Mouse (Mus musculus) heart, postnatal 10 days (tissue): ENCODE results near the gene Chst14. TPM values are rescaled to one million over a fixed set of nuclear protein-coding genes. Genes with fewer than 3 reads are reported as not detected.
A peak's percentile ranks its signal among the peaks of the same experiment; 100 is the strongest.

Experiments used
- DNase-seq, 2 experiments: peaks; one replicate each; pipeline ENCODE4 v3.0.0; 2021
- intact Hi-C: fragments of 180-260 bp; cut with DNase I; formaldehyde crosslinking; loops from one replicate; pipeline ENCODE4 v1.15.1; 2025
- total RNA-seq, 2 experiments: library from RNA; stranded (reverse); gene quantifications; 2 replicates each; pipeline ENCODE4 v1.2.3; 2021

The Chst14 gene
- total RNA-seq, 2 experiments from 2014 or later: 14.1 to 14.5 TPM

DNA sequence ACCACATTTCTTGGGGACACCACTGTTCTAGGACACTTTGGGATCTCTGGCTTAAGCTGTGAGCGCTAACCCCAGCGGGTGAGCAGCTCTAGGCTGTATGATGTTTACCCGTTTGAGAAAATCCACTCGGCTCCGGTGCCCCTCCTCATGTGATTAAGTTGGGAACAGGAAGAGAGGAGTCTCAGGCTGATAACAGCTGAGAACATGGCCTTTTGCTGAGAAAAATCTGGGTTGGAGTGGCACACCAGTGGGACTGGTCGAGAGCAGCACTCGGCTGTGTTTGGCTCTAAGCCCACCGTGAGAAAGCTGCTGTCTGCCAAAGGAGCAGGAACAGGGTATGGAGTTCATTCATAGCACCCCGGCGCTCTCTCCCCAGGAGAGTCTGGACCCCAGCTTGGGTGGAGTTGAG is 23.0 kb upstream of the Chst14 start:
- intact Hi-C loops: loop anchor here (2.0 kb wide), 1 partner anchor 71 kb away; no protein-coding TSS in a partner anchor
- DNase-seq: peak in 1 of 2 experiments; percentile 57

DNA sequence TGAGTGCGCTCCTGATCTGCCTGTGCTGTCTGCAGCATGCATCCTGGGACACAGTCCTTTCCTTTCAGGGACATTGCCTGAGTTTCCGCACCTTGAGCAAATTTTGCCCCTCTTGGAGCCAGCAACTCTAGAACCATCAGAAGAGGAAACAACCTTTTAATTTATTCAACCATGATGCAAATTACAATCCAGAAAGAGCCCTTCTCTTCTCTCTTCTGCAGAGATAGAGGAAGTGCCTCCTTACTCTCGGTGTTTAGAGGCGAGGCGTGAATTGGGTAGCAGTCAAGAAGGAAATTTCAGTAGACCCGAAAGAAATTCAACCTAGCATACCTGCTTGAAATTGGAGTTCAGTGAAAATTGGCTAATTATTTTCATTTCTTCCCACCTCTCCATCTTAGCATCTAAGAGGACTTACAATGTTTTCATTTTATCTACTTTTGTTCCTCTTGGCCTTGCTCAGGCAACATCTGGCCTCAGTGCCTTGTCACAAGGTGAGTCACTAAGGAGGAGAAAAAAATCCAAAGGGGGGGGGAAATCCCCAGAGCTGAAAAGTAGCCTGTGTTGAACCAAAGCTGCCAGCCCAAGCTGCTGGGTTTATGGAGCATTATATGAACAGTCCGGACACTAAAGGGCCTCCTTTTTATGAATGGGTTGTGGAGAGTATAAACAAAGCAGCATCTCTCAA is 20.7 kb upstream of the Chst14 start:
- intact Hi-C loops: loop anchor here (2.0 kb wide), 1 partner anchor 21 kb away; the partner anchor contains the start of gene Chst14
- no peak for DNase-seq

DNA sequence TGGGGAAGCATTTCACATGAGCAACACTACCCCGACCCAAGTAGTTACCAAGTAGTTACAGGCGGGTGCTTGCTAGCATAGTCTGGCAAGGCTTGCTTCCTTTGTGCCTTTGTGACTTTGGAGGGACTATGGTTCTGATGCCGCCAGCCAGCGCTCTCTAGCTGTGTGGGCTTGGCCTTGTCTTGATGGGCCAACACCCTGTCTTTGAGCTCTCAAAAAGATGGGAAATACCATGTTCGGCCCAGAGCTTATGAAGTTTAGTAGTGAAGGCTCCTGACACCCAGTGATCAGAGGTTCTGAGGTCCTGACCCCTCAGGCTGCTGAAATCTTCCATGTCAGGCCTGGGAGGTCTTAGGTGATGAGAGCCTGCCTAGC is 20.2 kb upstream of the Chst14 start:
- intact Hi-C loops: loop anchor here (2.0 kb wide), 1 partner anchor 21 kb away; the partner anchor contains the start of gene Chst14
- no peak for DNase-seq

DNA sequence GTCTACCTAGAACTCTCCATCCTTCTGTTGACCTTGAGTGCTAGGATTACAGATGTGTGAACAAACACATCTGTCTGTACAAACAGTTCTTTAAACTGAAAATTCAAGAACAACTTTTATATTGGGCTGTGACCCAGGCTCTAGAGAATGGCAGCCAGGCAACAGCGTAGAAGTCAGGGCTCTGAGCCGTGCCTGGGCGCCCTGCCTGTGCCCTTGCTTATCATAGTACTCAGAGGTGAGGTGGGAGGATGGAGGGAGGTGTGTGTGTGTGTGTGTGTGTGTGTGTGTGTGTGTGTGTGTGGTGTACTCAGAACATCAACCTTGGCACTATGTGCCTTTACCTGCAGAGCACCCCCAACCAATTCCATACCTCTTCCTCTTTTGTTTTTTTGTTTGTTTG is 18.5 kb upstream of the Chst14 start:
- peak; percentile 51 to 59 for DNase-seq
- intact Hi-C loops: loop anchor here (2.0 kb wide), 1 partner anchor 19 kb away; the partner anchor contains the start of gene Chst14

DNA sequence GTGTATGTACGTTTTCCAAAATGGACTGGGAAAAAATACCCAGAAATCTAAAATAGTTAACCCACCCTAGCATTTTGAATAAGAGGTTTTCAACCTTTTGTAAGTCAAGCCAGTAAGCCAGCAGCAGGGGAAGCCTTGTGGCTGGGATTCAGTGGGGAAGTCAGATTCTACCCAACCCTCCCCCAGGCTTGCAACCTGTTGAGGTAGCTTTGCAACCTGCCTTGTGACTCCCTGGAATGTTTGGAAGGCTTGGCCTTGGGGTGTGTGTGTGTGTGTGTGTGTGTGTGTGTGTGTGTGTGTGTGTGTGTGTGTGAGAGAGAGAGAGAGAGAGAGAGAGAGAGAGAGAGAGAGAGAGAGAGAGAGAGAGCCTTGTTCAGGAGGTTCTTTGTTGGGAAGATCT is 17.1 kb upstream of the Chst14 start:
- intact Hi-C loops: no loop called here
- no peak for DNase-seq

DNA sequence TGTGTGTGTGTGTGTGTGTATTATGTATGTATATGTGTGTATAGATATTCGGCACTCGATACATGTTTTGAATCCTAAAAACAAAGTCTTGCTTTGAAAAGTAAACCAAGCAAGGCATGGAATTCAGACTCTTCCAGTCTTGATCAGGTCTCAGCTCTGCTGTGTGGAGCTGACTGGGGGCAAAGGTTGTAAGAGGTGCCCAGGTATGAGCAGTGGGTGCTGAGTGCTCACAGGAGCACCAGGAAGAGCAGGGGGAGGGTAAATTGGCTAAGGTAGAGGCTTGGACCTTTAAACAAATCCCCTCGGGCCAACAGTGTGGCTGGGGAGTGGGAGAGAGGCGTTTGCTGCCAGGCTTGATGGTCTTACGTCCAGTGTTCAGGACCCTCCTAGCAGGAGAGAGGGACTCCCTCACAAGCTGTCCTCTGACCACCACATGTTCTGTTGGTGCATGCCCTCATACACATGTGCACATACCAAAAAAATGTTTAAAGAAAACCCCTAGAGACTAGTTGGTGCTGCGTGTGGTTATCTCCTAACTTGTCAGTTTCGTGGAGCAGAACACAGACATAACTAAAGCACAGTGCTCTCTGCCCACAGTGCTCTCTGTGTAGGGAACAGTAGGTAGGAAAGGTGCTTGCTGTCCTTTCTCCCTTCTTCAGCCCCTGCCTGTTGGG is 15.6 kb upstream of the Chst14 start:
- intact Hi-C loops: no loop called here
- DNase-seq: no peak

DNA sequence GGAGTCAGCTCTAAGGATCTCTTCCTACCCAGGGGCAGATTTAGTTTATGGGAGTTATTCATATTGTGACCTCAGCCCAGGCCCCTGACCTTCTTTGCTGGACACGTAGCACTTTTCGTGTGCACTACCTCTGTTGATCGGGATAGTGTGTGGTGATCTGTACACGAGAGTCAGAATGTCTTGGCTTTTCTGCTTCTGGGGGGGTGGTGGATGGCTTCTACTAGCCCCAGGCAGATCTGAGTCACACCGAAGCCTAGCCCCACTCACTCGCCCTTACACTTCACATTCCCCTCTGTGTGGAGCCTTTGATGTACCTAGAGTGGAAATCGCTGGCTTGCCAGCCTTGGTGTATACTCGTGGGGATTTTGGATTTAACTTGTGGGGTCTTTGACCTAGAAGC is 13.6 kb upstream of the Chst14 start:
- no peak for DNase-seq
- intact Hi-C loops: no loop called here

DNA sequence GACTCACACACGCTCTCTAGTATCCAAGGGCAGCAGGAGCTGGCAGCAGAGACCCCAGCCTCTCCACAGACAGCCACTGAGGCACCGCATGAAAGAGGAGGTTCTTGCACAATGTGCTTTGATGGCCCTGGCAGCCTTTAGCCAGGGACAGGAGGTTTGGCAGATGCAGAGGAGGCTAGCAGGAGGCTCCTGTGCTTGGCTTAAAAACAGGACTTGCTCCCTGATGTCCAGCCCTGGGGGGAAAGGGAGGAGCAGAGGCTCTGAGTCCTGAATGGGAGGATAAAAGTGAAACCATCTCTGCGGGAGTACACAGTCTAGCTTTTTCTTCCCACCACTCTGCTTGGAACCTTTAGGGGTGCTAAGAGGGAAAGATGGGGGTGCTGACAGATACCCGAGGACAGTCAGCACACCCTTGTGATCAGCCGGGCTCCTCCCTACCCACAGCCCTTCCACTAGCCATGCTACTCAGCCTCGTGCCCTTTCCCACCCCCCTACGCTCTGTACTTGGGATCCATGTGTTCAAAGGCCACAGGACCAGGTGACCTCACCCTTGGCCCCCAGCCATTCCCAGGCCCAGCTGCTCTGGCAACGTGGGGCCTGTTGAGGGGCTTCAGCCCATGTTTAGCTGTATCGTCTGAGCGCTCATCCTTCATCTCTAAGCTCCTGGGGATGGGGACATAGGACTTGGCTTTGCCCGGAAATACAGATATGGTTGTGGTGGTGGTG is 12.6 kb upstream of the Chst14 start:
- intact Hi-C loops: no loop called here
- DNase-seq: no peak

DNA sequence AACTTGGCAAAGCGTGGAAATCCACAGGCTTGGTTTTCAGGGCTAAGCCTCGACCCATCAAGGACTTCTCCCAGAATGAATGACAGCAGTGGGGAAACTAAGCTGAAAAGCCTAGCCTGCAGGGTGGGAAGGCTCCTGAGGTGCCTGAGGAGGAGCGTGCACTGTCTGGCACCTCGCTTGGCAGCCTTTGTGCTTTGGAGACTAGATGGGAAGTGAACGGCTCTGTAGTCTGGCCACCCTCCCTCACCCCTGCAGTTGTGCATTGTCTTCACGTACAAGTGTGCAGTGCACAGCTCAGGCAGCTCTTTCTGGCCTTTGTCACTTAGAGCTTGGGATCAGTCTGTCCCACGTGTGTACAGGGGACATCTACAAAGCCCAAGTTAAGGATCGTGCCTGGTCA is 11.6 kb upstream of the Chst14 start:
- intact Hi-C loops: no loop called here
- DNase-seq: no peak

DNA sequence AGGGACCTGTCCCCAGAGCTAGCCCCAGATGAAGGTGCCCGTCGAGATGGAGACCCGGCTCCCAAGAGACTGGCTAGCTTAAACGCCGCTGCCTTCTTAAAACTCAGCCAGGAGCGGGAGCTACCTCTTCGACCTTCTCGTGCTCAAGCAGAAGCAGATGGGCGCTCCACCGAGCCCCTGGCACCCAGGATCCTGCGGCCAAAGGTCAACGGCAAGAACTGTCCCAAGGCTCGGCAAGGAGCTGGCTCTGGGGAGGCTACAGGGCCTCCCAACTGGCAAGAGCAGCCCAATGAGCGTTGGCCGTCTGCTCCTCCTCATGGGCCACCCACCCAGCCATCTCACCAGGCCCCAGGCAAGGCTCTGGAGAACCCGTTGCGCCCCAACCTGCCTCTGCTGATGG is 9.9 kb upstream of the Chst14 start:
- intact Hi-C loops: no loop called here
- no peak for DNase-seq

DNA sequence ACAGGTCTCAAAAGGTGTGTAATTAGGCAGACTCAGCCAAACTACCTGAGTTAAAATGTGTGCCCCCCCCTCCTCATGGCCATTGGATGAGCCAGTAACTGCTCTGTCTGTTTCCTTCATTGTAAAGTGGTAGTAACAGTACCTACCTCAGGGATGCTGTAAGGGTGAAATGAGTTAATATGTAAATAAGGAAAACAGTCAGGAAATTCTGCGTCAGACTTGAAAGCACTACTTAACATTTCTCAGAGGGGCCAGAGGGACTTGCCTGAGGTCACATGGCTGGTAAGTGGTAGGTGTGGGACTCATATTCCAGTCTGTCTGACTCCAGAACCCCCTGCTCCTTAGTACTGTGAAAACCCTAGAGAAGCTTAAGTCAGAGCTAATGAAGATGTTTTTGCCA is 7.8 kb upstream of the Chst14 start:
- intact Hi-C loops: no loop called here
- no peak for DNase-seq

DNA sequence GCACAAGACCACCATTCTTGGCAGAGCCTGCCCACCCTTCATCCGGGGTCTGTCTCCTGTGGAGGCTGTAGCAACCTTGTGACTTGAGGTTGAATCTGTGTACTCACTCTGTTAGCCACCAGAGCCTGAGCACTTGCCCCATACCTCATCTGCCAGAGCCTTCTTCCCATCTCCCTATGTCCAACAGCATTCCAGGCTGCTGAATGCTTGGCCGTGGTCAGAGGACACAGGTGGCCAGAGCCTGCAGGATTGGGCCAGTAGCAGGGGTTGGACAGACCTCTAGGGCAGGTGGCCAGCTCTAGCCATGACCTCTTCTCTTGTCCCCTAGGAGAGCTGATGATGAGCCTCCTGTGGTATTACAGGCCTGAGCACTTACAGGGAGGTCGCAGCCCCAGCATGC is 5.9 kb upstream of the Chst14 start:
- intact Hi-C loops: no loop called here
- DNase-seq: no peak

DNA sequence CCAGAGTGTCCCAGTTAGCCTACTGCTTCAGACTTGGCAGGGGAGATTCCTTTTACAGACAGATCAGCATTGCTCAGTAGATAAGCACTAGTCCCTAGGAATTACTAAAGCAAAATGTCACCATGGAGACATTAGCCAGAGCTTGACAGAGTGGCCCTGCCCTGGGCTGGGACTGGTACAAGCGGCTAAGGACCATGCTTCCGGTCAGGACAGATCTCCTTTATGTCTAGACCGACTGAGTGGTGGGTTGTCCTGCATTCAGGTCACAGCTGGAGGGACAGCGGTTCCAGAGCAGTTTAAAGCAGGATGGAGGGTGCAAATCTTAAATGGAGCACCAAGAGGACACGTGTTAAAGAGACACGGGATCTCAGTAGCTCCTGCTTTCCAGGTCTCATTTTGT is 344 bp upstream of the Chst14 start:
- DNase-seq: no peak
- intact Hi-C loops: loop anchor here (2.0 kb wide), 1 partner anchor 19 kb away; no protein-coding TSS in a partner anchor

DNA sequence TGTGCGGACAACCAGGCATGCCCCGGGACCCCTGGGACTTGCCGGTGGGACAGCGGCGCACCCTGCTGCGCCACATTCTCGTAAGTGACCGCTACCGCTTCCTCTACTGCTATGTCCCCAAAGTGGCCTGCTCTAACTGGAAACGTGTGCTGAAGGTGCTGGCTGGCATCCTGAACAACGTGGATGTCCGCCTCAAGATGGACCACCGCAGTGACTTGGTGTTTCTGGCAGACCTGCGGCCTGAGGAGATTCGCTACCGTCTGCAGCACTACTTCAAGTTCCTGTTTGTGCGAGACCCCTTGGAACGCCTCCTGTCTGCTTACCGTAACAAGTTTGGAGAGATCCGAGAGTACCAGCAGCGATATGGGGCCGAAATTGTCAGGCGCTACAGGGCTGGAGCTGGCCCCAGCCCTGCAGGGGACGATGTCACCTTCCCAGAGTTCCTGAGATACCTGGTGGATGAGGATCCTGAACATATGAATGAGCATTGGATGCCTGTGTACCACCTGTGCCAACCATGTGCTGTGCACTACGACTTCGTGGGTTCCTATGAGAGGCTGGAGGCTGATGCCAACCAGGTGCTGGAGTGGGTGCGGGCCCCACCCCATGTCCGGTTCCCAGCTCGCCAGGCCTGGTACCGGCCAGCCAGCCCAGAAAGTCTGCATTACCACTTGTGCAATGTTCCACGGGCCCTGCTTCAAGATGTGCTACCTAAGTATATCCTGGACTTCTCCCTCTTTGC is 873 bp downstream of the Chst14 start:
- intact Hi-C loops: loop anchor here (2.0 kb wide), 1 partner anchor 20 kb away; no protein-coding TSS in a partner anchor
- DNase-seq: peak in 1 of 2 experiments; percentile 33

DNA sequence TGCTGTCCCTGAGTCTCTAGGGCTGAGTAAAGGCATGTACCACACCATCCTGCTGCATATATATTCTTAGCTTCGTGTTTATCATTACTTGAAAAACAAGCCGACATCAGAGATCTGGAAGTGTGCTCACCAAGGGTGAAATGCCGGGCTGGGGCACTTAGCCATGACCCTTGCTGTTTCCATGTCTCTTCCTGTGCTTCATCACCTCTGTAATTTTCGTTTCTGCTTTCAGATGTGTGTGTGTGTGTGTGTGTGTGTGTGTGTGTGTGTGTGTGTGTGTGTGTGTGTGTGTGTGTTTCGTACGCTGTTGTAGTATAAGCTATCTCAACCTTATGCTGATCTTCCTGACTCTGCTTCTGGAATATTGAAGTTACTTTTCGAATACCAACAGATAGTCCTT is 15.0 kb downstream of the Chst14 start:
- intact Hi-C loops: no loop called here
- no peak for DNase-seq

DNA sequence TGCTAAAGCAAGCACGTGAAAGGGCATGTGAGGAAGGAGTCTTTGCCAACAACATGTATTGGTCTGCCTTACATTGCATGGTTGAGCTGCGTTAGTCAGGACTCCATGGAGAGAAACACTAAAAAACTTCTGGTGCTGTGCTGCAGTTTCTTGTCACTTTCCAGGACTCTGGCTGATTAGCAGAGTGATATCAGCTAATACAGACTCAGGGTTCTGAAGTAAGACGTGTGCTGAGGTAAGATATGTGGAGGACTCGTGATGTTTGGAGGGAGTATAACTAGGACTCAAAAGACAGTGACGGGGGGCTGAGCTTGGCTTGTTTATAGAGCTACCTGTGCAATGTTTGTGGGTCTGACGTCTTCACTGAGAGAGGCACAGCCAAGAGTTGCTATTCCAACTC is 16.9 kb downstream of the Chst14 start:
- intact Hi-C loops: no loop called here

DNA sequence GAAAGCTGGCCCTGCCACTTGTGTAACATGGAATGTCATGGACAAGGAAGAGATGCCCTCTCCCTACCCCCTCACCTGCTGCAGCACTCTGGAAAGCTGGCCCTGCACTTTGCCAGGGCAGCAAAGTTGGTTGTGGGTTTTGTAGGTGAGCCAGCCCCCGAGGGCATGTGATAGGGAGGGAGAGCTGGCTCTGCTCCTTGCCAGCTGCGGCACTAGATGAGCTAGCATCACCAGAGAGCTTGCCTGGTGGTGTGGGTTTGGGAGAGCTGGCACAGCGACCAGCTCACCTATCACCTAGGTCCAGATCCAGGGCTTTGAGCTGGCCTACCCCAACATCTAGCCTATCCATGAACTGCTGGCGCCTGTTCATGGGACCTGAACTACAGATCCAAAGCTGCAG is 22.5 kb downstream of the Chst14 start:
- intact Hi-C loops: no loop called here
- DNase-seq: no peak

More for the DNA sequence above, 16.9 kb downstream of the Chst14 start:
- DNase-seq: no peak

DNA sequence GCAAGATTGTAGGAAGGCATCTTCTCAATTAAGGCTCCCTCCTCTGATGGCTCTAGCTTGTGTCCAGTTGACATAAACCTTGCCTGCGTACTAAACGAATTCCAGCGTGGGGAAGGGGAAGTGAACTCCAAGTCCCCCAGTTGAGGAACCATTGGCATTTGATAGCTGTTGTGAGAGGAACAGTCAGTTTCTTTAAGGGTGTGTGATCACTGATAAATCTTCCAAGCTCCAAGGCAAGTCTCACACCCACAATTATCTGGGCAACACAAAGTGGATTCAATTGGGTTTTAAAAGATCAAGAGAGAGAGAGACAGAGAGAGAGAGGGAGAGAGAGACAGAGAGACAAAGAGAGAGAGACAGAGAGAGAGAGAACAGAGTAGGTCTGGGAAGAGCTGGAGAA is 23.4 kb downstream of the Chst14 start:
- no peak for DNase-seq
- intact Hi-C loops: no loop called here

DNA sequence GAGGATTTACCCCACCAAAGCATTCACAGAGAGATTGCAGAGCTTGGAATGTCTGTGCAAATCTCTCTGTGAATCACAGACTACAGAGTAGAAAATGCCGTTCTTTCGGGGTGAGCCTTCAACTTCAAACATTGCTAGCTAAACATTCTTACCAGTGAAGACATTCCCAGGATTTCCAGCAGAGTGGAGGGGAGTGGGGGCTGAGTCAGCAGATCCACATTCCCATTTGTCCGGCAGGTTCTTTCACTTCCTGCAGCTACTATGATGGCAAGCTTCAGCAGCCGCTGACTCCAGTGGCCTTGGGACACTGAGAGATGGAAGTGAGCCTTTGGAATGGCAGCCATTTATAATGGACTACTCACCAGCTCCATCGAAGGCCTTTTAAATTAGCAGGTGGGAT is 30.2 kb downstream of the Chst14 start:
- intact Hi-C loops: no loop called here
- no peak for DNase-seq

DNA sequence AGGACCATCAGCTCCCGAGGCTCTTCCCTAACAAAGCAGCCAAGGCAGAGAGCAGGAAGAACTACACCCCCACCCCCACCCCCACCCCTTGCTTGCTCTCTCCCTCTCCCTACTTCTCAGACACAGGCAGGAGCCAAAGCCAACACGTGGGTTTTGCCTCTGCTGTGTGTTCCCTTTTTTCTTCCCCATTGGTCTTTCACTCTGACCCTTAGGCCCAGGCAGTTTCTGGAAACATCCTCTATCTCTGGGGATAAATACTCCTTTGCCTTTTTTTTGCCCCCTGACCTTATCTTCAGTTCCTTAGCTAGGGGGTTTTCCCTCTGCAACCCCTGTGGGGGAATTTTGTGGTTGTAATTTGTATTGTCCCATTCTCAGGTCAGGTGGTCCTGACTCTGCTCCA is 33.3 kb downstream of the Chst14 start:
- DNase-seq: no peak
- intact Hi-C loops: no loop called here

DNA sequence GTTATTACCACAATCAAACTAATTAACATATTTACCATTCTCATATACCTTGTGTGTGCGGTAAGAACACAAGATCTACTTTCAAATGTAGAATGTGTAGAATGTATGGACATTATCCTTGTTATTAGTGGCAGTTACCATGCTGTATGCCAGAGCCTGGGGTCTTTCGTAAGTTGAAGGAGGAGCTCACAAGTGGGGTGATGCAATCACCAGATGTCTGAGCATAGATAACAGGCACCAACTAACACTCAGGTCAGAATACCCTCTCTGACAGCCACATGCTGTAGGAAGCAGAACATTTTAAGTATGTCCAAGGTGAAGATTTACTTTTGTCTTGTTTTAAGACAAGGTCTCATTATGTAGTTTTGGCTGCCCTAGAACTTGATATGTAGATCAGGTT is 34.1 kb downstream of the Chst14 start:
- intact Hi-C loops: no loop called here
- no peak for DNase-seq
